Mouse (Mus musculus): ENCODE results near the gene Sptb.

The Sptb gene

GRCm38 (mm10) chr12:76710351-76711100 lies at the start of gene Sptb:
Gene Sptb (minus strand): TSS chr12:76710547.
- peak; percentile 78 for DNase-seq (ENCODE audit: low spot score)

GRCm38 (mm10) chr12:76752652-76753318 lies 42.4 kb upstream of the Sptb start:
- peak; percentile 46 for DNase-seq (ENCODE audit: low spot score)

DNA sequence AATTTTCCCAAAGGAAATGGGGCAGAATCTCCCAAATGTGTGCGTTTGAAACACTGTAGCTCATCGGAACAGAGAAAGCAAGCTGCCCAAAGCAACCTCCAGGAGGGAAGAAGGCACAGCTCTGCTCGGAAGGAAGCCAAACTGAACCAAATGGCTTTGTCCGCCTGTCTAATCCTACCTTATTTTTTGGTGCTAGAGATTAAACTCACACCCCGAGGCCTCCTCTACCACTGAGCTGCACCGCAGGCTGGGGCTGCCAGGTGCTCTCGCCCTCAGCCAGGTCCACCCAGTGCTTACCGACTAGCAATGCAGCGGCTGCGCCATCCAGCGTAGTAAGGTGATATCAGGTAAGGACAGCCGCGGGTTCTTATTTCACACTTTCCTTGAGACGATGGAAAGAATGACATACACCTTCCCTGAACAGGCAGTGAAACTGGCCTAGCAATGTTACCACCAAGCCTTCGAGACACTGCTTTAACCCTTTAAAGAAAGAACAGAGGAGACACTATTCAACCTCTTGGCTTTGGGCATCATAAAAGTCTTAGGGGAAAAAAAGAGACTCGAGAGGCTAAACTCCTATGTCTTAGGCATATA lies 40.6 kb upstream of the Sptb start:
- no peak for DNase-seq (ENCODE audit: low spot score)

- DNase-seq (ENCODE audit: low spot score): no peak
Observed at GRCm38 (mm10) chr12:76727955-76728354, 17.6 kb upstream of the Sptb start.

DNA sequence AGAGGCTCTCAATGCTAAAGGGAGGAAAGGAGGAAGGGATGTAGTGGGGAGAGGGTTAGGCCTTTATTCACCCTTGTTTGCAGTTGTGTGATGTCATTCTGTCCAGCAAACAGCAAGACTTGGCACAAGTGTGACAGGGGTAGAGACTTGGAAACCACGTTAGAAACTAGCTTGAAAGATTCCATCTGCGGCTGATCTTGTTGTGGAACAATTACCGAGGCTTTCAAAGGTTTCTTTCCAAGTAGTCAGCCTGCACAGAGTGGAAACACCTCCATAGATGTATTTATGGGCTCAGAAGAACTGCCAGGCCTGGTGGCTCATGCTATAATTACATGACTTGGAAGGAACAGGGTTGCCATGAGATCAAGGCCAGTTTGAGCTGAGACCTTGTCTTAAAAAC lies 11.7 kb upstream of the Sptb start:
- no peak for DNase-seq (ENCODE audit: low spot score)

- no peak for DNase-seq (ENCODE audit: low spot score)
Observed at GRCm38 (mm10) chr12:76720572-76720971, 10.2 kb upstream of the Sptb start.

GRCm38 (mm10) chr12:76718384-76718783 lies 8.0 kb upstream of the Sptb start:
- DNase-seq (ENCODE audit: low spot score): no peak

GRCm38 (mm10) chr12:76709795-76710350 lies 474 bp downstream of the Sptb start:
- DNase-seq (ENCODE audit: low spot score): peak; percentile 83

- DNase-seq (ENCODE audit: low spot score): peak; percentile 70
Observed at GRCm38 (mm10) chr12:76708956-76709794, 1.2 kb downstream of the Sptb start.

DNA sequence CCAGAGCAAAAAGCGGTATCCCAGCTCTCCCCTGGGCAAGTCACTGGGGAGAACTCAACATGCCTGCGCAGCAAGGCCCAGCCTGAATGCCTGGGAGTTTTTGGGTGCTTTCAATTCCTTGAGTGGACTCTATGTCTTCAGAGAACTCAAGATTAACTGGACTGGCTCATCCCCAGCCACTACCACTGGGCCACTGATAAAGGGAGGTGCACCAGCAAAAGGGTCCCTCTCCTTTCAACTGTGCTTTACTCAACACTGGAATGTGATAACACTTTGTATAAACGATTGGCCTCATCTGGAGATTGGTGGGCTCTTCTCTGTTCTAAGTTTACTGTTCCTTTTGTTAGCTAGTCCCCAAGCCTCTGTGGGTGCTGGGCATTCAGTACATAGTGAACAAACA lies 2.2 kb downstream of the Sptb start:
- no peak for DNase-seq (ENCODE audit: low spot score)

DNA sequence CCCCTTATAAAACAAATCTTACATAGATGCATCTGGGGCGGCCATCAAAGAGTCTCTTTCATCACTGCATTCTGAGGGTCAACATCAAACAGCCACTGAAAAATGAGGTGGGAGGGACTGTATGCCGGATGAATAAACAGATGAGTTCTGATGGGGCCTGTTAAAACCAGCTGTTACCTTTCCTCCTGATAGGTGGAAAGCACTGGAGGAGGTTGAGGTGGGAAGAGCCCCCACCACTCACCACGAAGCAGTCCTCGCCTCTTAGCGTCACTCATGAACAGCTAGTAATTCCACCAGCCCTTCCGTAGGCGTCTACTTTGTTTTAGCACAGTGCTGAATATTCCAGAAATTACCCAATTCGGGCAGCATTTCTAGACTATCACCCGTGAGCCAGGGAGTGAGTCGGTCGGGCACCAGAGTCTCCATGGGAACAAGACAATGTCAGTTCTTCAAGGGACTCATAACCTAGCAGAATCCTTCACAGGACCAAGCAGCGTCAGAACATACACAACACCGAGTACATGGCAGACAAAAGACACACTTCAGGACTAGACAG lies 13.9 kb downstream of the Sptb start:
- no peak for DNase-seq (ENCODE audit: low spot score)

GRCm38 (mm10) chr12:76695773-76696172 lies 14.6 kb downstream of the Sptb start:
- DNase-seq (ENCODE audit: low spot score): no peak

- DNase-seq (ENCODE audit: low spot score): no peak
Observed at GRCm38 (mm10) chr12:76694801-76695505, 15.4 kb downstream of the Sptb start.

DNA sequence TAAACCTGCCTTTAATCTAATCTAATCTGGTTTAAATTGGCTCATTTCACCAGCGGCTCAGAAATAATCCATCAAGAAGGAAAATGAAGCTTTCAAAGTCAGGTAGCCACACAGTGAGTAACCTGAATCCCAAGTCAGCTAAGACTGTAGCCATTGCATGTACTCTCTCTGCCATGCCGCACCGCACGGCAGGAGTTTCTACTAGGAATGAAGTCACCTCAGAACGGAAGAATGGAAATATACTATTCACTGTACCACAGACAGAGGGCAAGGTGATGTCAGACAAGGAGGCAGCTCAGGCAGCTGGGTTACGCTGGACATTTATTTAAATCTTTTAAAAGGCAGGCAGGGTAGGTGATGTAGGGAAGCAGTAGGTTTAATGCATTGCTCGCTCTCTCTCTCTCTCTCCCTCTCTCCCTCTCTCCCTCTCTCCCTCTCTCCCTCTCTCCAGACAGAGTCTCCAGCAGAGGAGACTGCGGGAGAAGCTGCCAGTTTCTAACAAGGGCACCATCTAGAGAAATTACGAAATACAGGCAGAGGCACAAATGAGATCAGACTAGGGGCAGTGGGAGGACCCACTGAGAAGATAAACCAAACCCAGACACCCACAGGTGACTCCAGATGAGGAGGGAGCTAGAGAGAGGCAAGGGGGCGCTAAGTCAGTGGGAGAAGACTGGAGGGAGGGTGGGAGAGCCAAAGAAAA lies 22.7 kb downstream of the Sptb start:
- DNase-seq (ENCODE audit: low spot score): no peak

GRCm38 (mm10) chr12:76685647-76686046 lies 24.7 kb downstream of the Sptb start:
- no peak for DNase-seq (ENCODE audit: low spot score)

DNA sequence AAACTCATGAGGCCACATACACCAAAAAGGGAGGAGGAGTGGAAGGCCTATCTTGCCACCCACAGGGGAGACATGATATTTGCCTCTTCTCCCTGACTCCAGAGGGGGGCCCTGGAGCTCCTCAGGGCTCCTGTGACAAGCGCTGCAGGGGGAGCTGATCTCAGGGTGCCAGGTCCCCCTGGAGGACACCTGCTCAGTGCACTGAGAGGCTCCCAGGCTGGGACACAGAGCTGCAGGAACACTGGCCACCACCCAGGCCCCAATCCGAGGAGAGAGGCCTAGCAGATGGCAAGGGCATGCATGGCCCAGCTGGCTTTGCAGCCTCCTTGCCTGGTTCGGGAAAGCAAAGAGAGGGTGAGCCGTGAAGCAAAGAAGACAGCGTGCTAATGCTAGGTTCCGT lies 25.9 kb downstream of the Sptb start:
- no peak for DNase-seq (ENCODE audit: low spot score)

DNA sequence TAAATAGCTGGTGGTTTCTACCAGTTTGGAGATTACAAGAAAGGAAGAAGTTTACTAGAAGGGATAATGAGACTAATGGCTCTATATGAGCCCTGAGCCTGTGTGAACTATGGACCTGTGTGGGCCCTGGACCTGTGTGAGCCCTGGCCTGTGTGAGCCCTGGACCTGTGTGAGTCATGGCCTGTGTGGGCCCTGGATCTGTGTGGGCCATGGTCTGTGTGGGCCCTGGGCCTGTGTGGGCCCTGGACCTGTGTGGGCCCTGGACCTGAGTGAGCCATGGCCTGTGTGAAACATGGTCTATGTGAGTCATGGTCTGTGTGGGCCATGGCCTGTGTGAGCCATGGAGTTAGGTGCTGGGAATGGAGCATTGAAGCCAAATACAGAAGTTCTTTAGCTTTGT lies 28.4 kb downstream of the Sptb start:
- no peak for DNase-seq (ENCODE audit: low spot score)

DNA sequence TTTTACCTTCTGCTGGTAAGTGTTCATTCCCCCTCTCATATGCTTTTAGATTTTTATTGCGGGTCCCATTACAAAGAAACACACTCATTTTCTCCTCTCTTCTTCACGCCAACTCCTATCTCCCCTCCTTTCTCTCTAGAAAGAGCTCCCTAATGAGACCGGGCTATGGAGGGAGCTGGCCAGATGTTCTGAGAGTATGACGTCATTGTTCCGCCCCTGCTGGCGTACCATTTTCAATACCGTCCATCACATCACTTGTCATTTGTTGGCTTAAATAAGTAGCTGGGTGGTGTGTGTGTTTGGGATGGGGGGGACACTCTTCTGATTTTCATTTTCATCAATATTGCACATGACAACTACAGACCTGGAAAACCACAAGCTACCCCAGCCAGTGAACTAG lies 33.3 kb downstream of the Sptb start:
- no peak for DNase-seq (ENCODE audit: low spot score)

- no peak for DNase-seq (ENCODE audit: low spot score)
Observed at GRCm38 (mm10) chr12:76676477-76676876, 33.9 kb downstream of the Sptb start.

DNA sequence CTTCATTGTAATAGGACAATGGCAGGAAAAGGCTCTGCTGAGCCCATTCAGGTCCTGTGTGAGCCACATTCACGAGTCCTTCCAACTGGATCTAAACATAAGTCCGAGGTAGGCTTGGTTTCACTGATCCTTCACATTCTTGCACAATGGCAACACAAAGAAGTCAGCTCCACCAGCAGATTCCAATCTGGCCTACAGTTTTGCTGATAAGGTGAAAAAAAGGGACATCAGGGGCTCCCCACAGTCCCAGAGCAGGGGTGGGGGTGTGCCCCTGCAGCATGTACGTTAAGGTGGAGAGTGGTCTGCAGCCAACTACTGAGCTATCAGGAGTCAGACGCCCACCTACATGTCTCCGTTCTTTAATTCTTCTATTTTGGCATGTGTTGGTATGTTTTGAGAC lies 35.0 kb downstream of the Sptb start:
- DNase-seq (ENCODE audit: low spot score): no peak

Measured in testis, postnatal 10 days (tissue).